Mouse (Mus musculus): ENCODE results near the gene Gas2l2. TPM values are rescaled to one million over a fixed set of nuclear protein-coding genes. Genes with fewer than 3 reads are reported as not detected.

Gas2l2 gene
- total RNA-seq (2023) = not detected

GRCm38 (mm10) chr11:83429355-83429754, at the start of gene Gas2l2:
Gene Gas2l2, minus strand, starts transcription at chr11:83429455.

GRCm38 (mm10) chr11:83472324-83473234, 43.3 kb upstream of the Gas2l2 start, which contains the start of gene Taf15:
Gene Taf15, plus strand, starts transcription at chr11:83473086.

GRCm38 (mm10) chr11:83462711-83463244, 33.5 kb upstream of the Gas2l2 start, which contains the start of gene Mmp28:
Gene Mmp28, minus strand, starts transcription at chr11:83463071.

GRCm38 (mm10) chr11:83437377-83437776, 8.1 kb upstream of the Gas2l2 start, which contains the start of gene 1700020L24Rik:
Gene 1700020L24Rik, plus strand, starts transcription at chr11:83437677.

GRCm38 (mm10) chr11:83409087-83409754, 20.0 kb downstream of the Gas2l2 start, which contains the start of gene Rasl10b:
Gene Rasl10b, plus strand, starts transcription at chr11:83409137.

Other genes with a start within 250 kb of the Gas2l2 start
- 1 to 10 TPM; 7.6 to 8.4 TPM for gene Slfn3, start 238.1 kb downstream of the Gas2l2 start, total RNA-seq (2023)
- not detected for gene Slfn14, start 142.7 kb downstream of the Gas2l2 start, total RNA-seq (2023)
- 100 to 1,000 TPM in 1 of 2 experiments, 10 to 100 TPM in 1; 88.9 to 101 TPM for gene Ap2b1, start 130.4 kb downstream of the Gas2l2 start, total RNA-seq (2023)
- 10 to 100 TPM; 11.1 to 15.0 TPM for gene Pex12, start 126.9 kb downstream of the Gas2l2 start, total RNA-seq (2023)
- gene Rasl10b, start 20.3 kb downstream of the Gas2l2 start, total RNA-seq (2023) = 1 to 10 TPM; 1.0 to 1.6 TPM
- 1 to 10 TPM in 1 of 2 experiments, not detected in 1; 1.6 TPM for gene 1700020L24Rik, start 8.2 kb upstream of the Gas2l2 start, total RNA-seq (2023)
- not detected for gene Mmp28, start 33.6 kb upstream of the Gas2l2 start, total RNA-seq (2023)
- gene Taf15, start 43.6 kb upstream of the Gas2l2 start, total RNA-seq (2023) = 100 to 1,000 TPM; 143 to 160 TPM
- gene Heatr9, start 92.7 kb upstream of the Gas2l2 start, total RNA-seq (2023) = 1 to 10 TPM; 1.6 to 2.4 TPM
- gene Ccl5, start 101.1 kb upstream of the Gas2l2 start, total RNA-seq (2023) = 100 to 1,000 TPM; 176 to 217 TPM
- gene Ccl9, start 149.2 kb upstream of the Gas2l2 start, total RNA-seq (2023) = under 1 TPM in 1 of 2 experiments, not detected in 1; 0.29 TPM
- 1 to 10 TPM in 1 of 2 experiments, not detected in 1; 1.7 TPM for gene Ccl6, start 163.6 kb upstream of the Gas2l2 start, total RNA-seq (2023)
- not detected for gene Rpl9-ps1, start 216.2 kb upstream of the Gas2l2 start, total RNA-seq (2023)
- 1 to 10 TPM; 4.0 to 5.4 TPM for gene Ccl3, start 219.9 kb upstream of the Gas2l2 start, total RNA-seq (2023)
- 10 to 100 TPM in 1 of 2 experiments, 1 to 10 TPM in 1; 6.7 to 11.1 TPM for gene Ccl4, start 233.1 kb upstream of the Gas2l2 start, total RNA-seq (2023)